Mouse (Mus musculus) kidney, postnatal 14 days (tissue): ENCODE results near the gene Bmp7.
A peak's percentile ranks its signal among the peaks of the same experiment; 100 is the strongest.

ENCODE experiments used
- DNase-seq: peaks from one replicate; pipeline ENCODE4 v3.0.0; 2022; ENCODE audit warnings: mixed read lengths

Gene Bmp7

GRCm38 (mm10) chr2:172906146-172906545, 34.0 kb downstream of the Bmp7 start:
- DNase-seq = peak; percentile 74

DNA sequence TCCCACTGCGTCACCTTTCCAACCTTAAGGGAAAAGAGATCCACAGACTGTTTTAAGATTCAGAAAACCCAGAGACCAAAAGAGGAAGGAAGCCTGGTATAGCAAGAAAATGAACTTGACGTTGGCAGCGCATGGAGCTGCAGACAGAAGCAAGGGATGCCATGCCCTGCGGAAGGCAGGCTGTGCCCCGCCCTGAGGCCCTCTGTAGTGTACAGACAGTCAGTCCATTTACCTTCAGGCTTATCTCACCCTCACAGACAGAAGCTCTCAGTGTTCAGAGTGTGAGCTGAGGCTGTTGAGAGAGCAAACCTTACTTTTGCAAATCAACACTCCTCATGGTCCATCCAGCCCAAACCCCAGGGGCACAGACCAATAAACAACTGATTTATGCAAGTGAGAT, 35.1 kb downstream of the Bmp7 start:
- DNase-seq = no peak

GRCm38 (mm10) chr2:172904614-172905013, 35.5 kb downstream of the Bmp7 start:
- no peak for DNase-seq

- peak; percentile 64 for DNase-seq
These were observed 36.6 kb downstream of the Bmp7 start for GRCm38 (mm10) chr2:172903523-172903922.

- DNase-seq = peak; percentile 91
These were observed 39.0 kb downstream of the Bmp7 start for GRCm38 (mm10) chr2:172900954-172901701.

- DNase-seq = peak; percentile 55
These were observed 50.2 kb downstream of the Bmp7 start for GRCm38 (mm10) chr2:172889756-172890443.

- DNase-seq = peak; percentile 59
These were observed 50.9 kb downstream of the Bmp7 start for GRCm38 (mm10) chr2:172889222-172889621.

DNA sequence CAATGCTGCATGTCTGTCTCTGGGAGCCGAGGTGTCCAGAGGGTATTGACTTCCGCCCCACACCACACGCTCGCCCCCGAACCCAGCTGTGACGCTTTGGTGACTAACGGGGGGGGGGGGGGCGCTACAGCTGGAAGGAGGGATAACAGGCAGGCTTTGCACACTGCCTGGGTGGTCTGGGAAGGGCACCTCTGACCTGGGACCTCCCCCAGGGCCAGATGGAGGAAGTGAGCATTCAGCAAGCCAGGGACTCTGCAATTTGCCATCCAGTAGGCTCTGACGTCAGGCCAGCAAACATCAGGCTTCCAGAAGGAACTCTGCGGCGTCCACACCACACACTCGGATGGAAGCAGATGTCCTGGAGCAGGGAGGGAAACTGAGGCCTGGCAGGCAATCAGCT, 52.0 kb downstream of the Bmp7 start:
- no peak for DNase-seq

- DNase-seq = no peak
These were observed 54.3 kb downstream of the Bmp7 start for GRCm38 (mm10) chr2:172885861-172886260.

- DNase-seq = no peak
These were observed 55.5 kb downstream of the Bmp7 start for GRCm38 (mm10) chr2:172884584-172884983.

- DNase-seq = no peak
These were observed 64.9 kb downstream of the Bmp7 start for GRCm38 (mm10) chr2:172875201-172875600.

GRCm38 (mm10) chr2:172866356-172866755, 73.8 kb downstream of the Bmp7 start:
- no peak for DNase-seq

DNA sequence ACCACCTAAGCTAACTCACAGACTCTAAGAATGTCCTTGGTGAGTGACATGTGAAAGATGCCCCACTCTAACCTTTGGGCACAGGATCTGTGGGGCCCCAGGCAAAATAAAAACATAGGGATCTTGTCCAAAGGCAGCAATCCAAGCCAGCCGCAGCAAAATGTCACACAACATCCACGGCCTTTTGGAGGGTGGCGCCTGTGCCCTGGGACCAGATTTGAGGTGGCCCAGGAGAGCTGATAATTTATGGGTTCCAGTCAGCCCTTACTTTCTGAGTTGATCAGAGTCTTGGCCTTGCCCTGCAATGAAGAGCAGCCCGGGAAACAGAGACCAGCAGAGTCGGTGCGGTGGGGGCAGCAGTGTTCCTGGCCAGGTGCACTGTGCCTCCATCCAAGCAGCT, 75.0 kb downstream of the Bmp7 start:
- no peak for DNase-seq

- DNase-seq = no peak
These were observed 75.6 kb downstream of the Bmp7 start for GRCm38 (mm10) chr2:172864566-172864965.

DNA sequence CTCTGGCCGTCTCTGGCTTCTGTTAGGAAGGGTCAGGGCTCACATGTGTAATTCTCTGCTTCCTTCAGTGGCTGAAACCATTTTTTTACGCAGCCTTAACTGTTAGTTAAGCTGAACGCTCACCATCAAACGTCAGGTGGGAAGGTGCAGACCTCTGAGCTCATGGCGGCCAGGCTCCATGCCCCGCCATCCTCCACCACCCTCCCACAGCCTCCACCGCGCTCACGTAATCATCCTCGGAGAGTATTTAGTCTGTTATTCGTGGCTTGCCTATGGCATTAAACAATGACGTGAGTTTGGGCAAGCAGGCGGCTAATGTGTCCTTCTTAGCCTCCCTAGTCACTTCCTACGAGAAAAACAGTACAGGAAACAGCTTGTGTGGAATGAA, 76.7 kb downstream of the Bmp7 start:
- no peak for DNase-seq

DNA sequence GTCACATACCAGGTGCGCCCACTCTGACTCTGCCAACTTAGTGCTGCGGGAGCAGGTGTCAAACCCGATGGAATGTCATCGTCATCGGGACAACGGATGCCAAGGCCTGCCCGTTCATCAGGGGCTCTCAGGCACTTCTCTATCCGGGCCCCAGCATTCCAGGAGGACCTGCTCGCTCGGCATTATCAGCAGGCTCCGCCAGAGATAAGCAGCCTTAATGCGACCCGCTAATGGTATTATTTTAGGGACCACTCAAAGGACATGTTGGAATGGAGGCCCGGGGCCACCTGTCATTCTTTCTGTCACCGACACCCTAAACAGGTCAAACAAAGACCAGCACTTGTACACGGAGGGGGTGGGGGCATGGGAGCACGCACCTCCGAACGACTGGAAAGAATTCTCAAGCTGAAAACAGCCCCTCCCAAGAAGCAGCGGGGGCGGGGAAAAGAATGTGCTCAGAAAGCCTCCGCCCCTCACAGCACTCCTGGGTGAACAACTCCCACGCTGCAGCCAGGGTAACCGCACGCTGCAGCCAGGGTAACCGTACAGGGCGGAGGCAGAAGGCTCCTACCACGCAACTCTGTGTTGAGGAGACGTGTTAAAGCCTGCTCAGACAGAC, 77.2 kb downstream of the Bmp7 start:
- peak; percentile 67 for DNase-seq

- no peak for DNase-seq
These were observed 77.7 kb downstream of the Bmp7 start for GRCm38 (mm10) chr2:172862424-172862823.

DNA sequence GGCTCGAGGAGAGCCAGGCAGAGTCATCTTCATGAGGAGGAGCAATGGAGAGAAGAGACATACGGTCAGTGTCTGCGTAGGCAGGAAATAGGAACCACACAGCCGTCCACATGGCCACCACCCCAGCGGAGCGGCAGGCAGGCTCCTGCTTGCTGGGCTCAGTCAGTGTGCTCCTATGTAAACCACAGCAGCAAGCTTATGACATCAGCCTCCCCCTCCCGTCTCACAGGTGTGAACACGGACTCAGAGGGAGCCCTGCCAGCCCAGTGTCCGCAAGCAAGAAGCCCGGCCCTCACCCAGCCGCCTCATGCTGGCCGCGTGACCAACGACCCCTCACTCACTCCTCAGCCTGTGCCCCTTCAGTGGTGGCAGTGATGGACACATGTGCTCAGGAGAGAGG, 78.5 kb downstream of the Bmp7 start:
- DNase-seq = no peak

DNA sequence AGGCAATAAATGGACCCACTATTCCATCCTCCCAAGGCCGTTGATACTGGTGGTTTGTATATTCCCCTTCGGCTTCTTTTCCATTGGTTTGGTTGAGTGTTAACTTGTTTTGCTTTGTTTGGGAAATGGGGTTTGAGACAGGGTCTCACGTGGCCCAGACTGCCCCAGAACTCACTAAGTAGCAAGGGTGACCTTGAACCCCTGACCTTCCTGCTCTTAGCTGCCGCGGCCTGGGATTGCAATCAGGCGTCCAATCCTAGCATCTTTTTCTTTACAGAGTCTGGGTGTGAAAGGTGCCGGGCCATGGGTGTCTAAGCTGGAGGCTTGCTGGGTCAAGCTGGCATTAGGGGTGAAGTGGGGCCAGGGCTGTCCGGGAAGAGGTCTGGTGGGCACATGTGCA, 79.5 kb downstream of the Bmp7 start:
- DNase-seq = no peak

GRCm38 (mm10) chr2:172860104-172860503, 80.0 kb downstream of the Bmp7 start:
- no peak for DNase-seq

GRCm38 (mm10) chr2:172857048-172857447, 83.1 kb downstream of the Bmp7 start:
- DNase-seq = no peak

- no peak for DNase-seq
These were observed 83.6 kb downstream of the Bmp7 start for GRCm38 (mm10) chr2:172856549-172856948.

- DNase-seq = peak; percentile 38
These were observed 86.0 kb downstream of the Bmp7 start for GRCm38 (mm10) chr2:172854136-172854535.

DNA sequence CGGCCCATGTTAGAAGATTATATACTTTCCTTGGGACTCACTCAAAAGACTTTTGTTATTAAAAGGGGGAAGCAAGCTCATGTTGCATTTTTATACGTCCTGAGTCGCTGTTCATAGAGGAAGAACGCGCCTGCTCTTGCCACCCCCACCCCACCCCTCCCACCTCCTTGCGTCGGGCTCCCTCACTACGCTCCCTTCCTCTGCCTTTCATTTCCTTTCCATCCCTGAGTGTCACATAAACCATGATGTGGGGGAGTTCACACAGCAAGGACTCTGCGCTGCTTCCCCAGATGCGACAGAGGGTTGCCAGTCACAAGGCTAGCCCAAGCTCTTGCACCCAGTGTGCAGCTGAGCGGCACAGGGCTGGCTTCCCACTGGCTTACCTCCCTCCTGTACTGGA, 88.3 kb downstream of the Bmp7 start:
- DNase-seq = no peak
